Mouse (Mus musculus) midbrain, embryonic 16.5 days (tissue): ENCODE data around the gene Rbfox2. TPM values are rescaled to one million over a fixed set of nuclear protein-coding genes. Genes with fewer than 3 reads are reported as not detected.

ENCODE experiments used
- ATAC-seq: fragments of 200-750 bp; cut with Nextera tagmentation; 2 replicates; pipeline ENCODE4 v1.8.0; 2017; ENCODE audit warnings: moderate TSS enrichment
- H3K27ac ChIP-seq: fragments of 300-500 bp; sonication (generic); 2 replicates; pipeline ENCODE4 v1.5.1; 2014; ENCODE audit warnings: mild to moderate bottlenecking, low read length, mixed read lengths
- H3K27me3 ChIP-seq: fragments of 300-500 bp; sonication (generic); 2 replicates; pipeline ENCODE4 v1.6.1; 2014; ENCODE audit warnings: low read depth, low read length, mixed read lengths; ENCODE audit not compliant: control insufficient read depth, insufficient read depth
- H3K36me3 ChIP-seq: fragments of 300-500 bp; sonication (generic); 2 replicates; pipeline ENCODE4 v1.6.1; 2014; ENCODE audit warnings: mild to moderate bottlenecking, low read length, moderate library complexity, mixed read lengths; ENCODE audit not compliant: control insufficient read depth, insufficient read depth
- H3K4me1 ChIP-seq: fragments of 300-500 bp; sonication (generic); 2 replicates; pipeline ENCODE4 v1.6.1; 2014; ENCODE audit warnings: mild to moderate bottlenecking, low read length, mixed read lengths; ENCODE audit not compliant: control insufficient read depth, insufficient read depth
- H3K4me2 ChIP-seq: fragments of 300-500 bp; sonication (generic); 2 replicates; pipeline ENCODE4 v1.6.1; 2014; ENCODE audit warnings: mild to moderate bottlenecking, low read length, mixed read lengths
- H3K4me3 ChIP-seq: fragments of 300-500 bp; sonication (generic); 2 replicates; pipeline ENCODE4 v1.5.1; 2014; ENCODE audit warnings: low read depth, mild to moderate bottlenecking, low read length, moderate library complexity, mixed read lengths
- H3K9ac ChIP-seq: fragments of 300-500 bp; sonication (generic); 2 replicates; pipeline ENCODE4 v1.6.1; 2014; ENCODE audit warnings: low read depth, low read length, mixed read lengths
- H3K9me3 ChIP-seq: fragments of 300-500 bp; sonication (generic); replicated peaks from 2 replicates; pipeline ENCODE4 v1.6.1; 2014; ENCODE audit warnings: mild to moderate bottlenecking, low read length, mixed read lengths; ENCODE audit not compliant: control insufficient read depth, poor library complexity, severe bottlenecking
- WGBS: fragments of 180-500 bp; shearing (Covaris S2); extraction: QIAGEN DNeasy Blood & Tissue Kit; methylation state at CpG from one replicate; pipeline ENCODE4 v1.1.7; 2014; 5-methylcytosine and 5-hydroxymethylcytosine counted together
- polyA plus RNA-seq: library from polyadenylated mRNA; unstranded; fragments of >200 nt; fragmentation: Nextera tagmentation; extraction: Ambion mirVana; gene quantifications from 2 replicates; pipeline ENCODE4 v1.2.1, GENCODE M21; 2015

Gene Rbfox2
- polyA plus RNA-seq, 1 experiment from 2014 or later = 165 TPM

DNA sequence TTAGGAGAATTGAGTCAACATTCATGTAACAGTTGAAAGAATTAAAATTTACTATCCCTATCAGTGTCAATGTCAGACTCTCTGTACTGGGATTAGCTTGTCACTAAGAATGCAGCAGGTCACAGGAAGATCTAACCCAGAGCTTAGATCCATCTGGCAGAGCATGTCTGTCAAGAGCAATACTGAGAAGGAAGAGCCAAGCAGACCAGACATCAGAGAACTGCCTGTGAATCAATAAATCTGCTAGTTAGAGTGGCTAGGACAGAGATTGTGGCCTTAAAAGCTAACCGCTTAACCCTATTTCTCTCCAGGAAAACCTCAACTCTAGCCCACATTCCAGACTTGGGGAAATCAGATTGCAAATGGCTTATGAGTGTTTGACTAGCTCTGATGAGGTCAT lies 220.3 kb downstream of the Rbfox2 start:
- Histone ChIP-seq H3K27me3 (no peaks in the 10 kb centered on the region), H3K4me2 (no peak overlapping the region), H3K27ac (no peak overlapping the region), H3K9ac (no peak overlapping the region), H3K9me3 (no peaks in the 10 kb centered on the region), H3K36me3 (peaks cover 31% of the 10 kb centered on the region), H3K4me1 (peaks cover 4% of the 10 kb centered on the region; the same call in 1 of the 2 replicates), H3K4me3 (no peak overlapping the region)
- WGBS = 100% methylated on average over 1 of the region's 1 CpGs
- ATAC-seq = no peak

DNA sequence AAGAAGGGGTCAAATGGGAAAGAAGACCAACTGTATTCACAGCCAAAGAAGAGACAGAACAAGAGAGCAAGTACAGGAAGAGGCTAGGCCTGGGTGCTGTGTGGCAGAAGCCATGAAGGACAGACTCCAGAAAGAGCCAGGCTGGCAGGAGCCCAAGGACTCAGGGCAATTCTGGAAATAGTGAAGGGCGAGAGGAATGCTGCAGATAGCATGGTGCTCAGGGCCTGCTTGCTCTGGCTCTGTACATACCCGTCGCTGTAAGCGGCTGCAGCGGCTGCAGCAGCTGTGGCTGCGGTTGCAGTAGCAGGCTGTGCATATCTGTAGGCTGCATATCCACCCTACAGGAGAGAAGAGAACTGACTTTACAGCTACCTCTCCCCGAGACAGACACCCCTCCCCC lies 221.0 kb downstream of the Rbfox2 start:
- 95% methylated on average over 7 of the region's 7 CpGs for WGBS
- Histone ChIP-seq H3K4me2 (no peak overlapping the region), H3K9ac (no peak overlapping the region), H3K4me1 (peaks cover 8% of the 10 kb centered on the region; the same call in 1 of the 2 replicates), H3K9me3 (no peaks in the 10 kb centered on the region), H3K27ac (no peak overlapping the region), H3K4me3 (no peak overlapping the region), H3K27me3 (no peaks in the 10 kb centered on the region), H3K36me3 (peaks cover 30% of the 10 kb centered on the region)
- ATAC-seq = no peak

DNA sequence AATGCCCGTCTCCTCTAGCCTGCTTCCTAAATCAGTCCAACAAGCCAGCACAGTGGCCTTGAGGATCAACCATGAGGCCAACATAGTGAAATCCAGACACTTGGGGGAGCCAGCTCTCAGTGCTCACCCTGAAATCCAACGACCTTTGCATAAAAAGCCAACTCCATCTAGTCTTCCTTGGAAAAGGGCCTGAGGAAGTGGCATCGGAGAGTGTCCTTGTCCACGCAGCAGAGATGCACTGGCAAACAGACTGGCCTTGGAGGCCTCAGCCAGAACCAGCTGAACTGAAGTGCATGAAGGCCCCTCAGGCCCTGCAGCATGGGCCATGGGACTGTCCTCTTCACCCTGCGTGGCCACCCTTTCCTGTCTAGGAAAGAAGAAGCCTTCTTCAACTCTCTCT lies 225.3 kb downstream of the Rbfox2 start:
- no peak overlapping the region for H3K4me2 ChIP-seq
- no peaks in the 10 kb centered on the region for H3K27me3 ChIP-seq
- WGBS = 89% methylated on average over 5 of the region's 5 CpGs
- no peaks in the 10 kb centered on the region for H3K9me3 ChIP-seq
- no peak overlapping the region for H3K4me3 ChIP-seq
- H3K36me3 ChIP-seq = peaks cover 32% of the 10 kb centered on the region
- H3K9ac ChIP-seq = no peak overlapping the region
- no peak for ATAC-seq
- H3K4me1 ChIP-seq = peaks cover 8% of the 10 kb centered on the region; the same call in 1 of the 2 replicates
- 0 out of 2 replicates have a peak overlapping the region, but pooled peaks have one; percentile 20 for H3K27ac ChIP-seq

DNA sequence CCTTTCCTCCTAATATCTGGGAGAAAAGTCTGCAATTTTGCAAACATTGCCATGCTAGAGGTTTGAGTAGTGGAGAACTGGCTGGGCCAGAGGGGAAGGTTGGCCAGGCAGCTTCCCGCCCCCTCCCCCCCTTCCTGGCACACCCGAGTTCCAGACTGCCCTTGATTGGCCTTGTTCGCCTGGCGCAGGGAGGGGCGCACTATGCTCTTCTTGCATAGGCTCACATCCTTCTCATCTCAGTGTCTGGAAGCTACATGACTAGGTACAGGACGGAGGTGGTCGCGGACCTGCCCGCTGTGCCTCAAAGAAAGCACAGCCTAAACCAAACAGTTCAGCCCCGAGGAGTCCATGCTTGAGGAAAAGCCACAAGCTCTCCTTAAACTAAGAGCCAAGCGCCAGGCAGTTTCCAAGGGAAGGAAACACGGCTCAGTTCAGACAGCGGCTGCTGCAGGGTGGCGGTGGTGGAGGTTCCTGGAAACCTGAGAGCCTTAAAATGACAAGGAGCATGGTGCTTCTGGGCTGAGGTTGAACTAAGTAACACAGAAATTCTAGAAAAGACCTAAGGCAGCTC lies 226.0 kb downstream of the Rbfox2 start:
- ATAC-seq = no peak
- Histone ChIP-seq H3K27ac (no peak overlapping the region), H3K4me3 (no peak overlapping the region), H3K36me3 (peaks cover 31% of the 10 kb centered on the region), H3K9ac (no peak overlapping the region), H3K4me1 (peaks cover 8% of the 10 kb centered on the region; the same call in 1 of the 2 replicates), H3K9me3 (no peaks in the 10 kb centered on the region), H3K27me3 (no peaks in the 10 kb centered on the region), H3K4me2 (no peak overlapping the region)
- WGBS = 83% methylated on average over 14 of the region's 14 CpGs

DNA sequence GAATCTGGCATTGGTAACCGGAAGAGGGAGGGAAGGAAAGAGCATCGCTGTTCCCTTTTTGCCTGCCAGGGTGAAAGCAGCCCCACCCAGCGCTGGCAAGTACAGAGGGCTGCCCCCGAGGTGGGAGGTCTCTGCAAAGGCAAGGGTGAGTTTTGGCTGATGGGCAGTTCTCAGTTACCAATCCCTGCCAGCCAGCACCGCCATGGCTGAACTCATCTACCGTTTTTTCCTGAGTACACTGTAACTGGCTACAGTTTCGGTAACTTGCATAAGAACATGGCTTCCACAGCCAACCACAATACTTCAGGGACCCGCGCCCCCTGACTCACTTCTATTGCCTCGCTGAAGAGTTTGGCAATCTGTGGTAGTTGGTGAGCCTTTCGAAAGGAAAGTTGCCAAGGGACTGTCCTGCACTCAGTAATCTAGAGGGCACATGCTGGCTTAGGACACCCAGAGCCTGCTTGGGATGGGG lies 226.9 kb downstream of the Rbfox2 start:
- Histone ChIP-seq H3K4me3 (no peak overlapping the region), H3K4me1 (peaks cover 8% of the 10 kb centered on the region; the same call in 1 of the 2 replicates), H3K27me3 (no peaks in the 10 kb centered on the region), H3K9ac (no peak overlapping the region), H3K27ac (no peak overlapping the region), H3K36me3 (peaks cover 23% of the 10 kb centered on the region), H3K4me2 (no peak overlapping the region), H3K9me3 (no peaks in the 10 kb centered on the region)
- no peak for ATAC-seq
- 67% methylated on average over 11 of the region's 11 CpGs for whole genome bisulfite sequencing

DNA sequence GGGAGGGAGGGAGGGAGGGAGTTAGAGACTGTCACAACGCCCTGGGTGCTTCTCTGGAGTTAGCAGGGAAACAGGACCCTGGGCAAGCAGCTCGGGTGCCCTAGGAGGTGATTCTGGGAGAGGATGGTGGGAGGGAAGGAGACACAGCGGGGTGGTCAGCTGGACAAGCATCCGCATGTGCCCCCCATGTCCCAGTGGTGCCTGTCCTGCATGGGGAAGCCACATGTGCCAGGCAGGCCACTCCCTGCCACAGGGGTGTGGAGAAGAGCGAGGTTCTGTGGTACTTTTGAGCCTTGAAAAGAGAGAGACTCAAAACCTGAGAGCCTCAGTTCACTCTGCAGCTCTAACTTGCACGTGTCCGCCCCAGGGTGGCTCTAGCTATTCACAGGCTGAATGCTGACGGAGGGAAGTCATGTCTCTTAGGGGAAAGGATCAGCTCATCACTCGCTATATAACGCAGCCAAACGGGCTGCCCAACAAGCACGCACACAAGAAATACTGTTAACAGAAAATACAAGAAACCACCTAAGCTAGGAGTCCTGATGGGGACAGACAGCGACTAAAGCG lies 227.5 kb downstream of the Rbfox2 start:
- Histone ChIP-seq H3K36me3 (peaks cover 22% of the 10 kb centered on the region), H3K4me2 (no peak overlapping the region)
- 54% methylated on average over 14 of the region's 14 CpGs for WGBS

DNA sequence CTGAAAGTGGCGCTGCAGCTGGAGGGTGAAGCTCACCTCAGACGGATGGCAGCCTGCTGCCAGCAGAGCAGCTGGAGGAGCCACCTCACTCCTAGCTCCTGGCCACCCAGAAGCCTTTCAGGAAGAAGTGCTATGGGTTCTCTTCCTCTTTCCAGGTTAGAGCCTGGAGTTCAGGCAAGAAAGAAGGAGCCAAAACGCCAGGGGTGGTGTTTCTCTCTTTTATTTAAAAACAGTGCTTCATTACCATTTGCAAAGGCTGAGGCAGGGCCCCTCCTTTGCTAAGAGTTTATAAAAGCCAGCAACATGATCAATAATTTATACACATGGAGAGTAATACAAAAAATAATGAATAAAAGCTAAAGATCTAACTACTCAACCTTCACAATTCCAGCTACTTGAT lies 228.0 kb downstream of the Rbfox2 start:
- H3K27me3 ChIP-seq = no peaks in the 10 kb centered on the region
- no peak overlapping the region for H3K4me3 ChIP-seq
- no peaks in the 10 kb centered on the region for H3K9me3 ChIP-seq
- H3K4me1 ChIP-seq = peaks cover 8% of the 10 kb centered on the region; the same call in 1 of the 2 replicates
- WGBS = 51% methylated on average over 3 of the region's 3 CpGs
- ATAC-seq = no peak
- no peak overlapping the region for H3K9ac ChIP-seq
- H3K27ac ChIP-seq = no peak overlapping the region
- H3K36me3 ChIP-seq = peaks cover 22% of the 10 kb centered on the region
- no peak overlapping the region for H3K4me2 ChIP-seq

More for the DNA sequence above, 227.5 kb downstream of the Rbfox2 start:
- H3K9me3 ChIP-seq = no peaks in the 10 kb centered on the region
- no peak overlapping the region for H3K27ac ChIP-seq
- H3K9ac ChIP-seq = no peak overlapping the region
- H3K4me3 ChIP-seq = no peak overlapping the region
- H3K27me3 ChIP-seq = no peaks in the 10 kb centered on the region
- ATAC-seq = no peak
- peaks cover 8% of the 10 kb centered on the region; the same call in 1 of the 2 replicates for H3K4me1 ChIP-seq

DNA sequence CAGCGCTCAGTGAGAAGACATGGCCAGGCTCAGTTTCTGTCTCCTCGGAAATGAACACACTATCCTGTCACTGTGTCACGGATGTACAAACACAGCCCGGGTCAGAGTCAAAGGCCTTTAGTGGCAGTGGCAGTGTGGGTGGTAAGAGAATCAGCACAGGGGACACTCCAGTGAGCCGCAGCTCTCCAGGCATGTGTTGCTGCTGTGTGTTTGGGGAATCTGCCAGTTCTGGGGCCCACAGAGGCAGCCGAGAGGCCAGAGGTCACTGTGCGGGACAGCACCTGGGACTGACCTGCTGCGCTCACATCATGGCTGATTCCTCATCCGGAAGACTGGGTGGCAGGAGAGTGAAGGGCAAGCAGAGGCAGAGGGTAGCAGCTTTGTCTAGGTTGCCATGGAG lies 228.9 kb downstream of the Rbfox2 start:
- H3K9ac ChIP-seq = no peak overlapping the region
- no peak overlapping the region for H3K27ac ChIP-seq
- no peak overlapping the region for H3K4me3 ChIP-seq
- H3K9me3 ChIP-seq = no peaks in the 10 kb centered on the region
- H3K27me3 ChIP-seq = no peaks in the 10 kb centered on the region
- ATAC-seq = no peak
- peaks cover 16% of the 10 kb centered on the region for H3K36me3 ChIP-seq
- H3K4me2 ChIP-seq = no peak overlapping the region
- WGBS = 91% methylated on average over 9 of the region's 9 CpGs
- H3K4me1 ChIP-seq = peaks cover 8% of the 10 kb centered on the region; the same call in 1 of the 2 replicates

DNA sequence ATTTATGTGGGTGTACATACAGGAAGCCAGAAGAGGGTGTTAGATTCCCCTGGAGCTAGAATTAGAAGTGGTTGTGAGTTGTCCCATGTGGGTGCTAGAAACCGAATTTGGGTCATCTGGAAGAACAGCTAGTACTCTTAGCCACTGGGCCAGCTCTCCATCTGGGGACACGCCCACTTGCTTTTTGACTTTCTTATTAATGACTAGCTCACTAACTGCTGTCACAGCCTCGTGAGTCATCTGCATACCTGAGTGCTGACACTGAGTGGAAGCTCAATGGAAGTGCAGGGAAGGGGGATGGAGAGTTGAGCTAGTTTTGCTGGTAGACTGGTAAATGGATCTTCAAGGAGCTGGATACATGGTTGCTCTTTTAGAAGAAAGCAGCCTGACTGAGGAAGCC lies 230.3 kb downstream of the Rbfox2 start:
- Histone ChIP-seq H3K27me3 (no peaks in the 10 kb centered on the region), H3K36me3 (peaks cover 11% of the 10 kb centered on the region), H3K4me2 (no peak overlapping the region), H3K27ac (no peak overlapping the region), H3K9ac (no peak overlapping the region), H3K9me3 (no peaks in the 10 kb centered on the region), H3K4me3 (no peak overlapping the region), H3K4me1 (peaks cover 10% of the 10 kb centered on the region; the same call in 1 of the 2 replicates)
- WGBS = 92% methylated on average over 3 of the region's 3 CpGs
- no peak for ATAC-seq
